Mouse (Mus musculus) heart, embryonic 14.5 days (tissue): ENCODE results near the gene Asb6. TPM values are rescaled to one million over a fixed set of nuclear protein-coding genes. Genes with fewer than 3 reads are reported as not detected.

Experiments used
- ATAC-seq: fragments of 200-750 bp; cut with Nextera tagmentation; 2 replicates; pipeline ENCODE4 v1.8.0; 2017; ENCODE audit warnings: low read depth, moderate TSS enrichment; ENCODE audit not compliant: insufficient number of reproducible peaks, insufficient read depth, low FRiP score
- H3K27ac ChIP-seq, 2 experiments: fragments of 200-500 bp in 1 of 2; fragments of 300-500 bp in 1 of 2; sonication (generic) in 1 of 2; replicated peaks in 1 of 2; 2 replicates each; pipeline ENCODE4 v1.5.1; 2012 to 2014; ENCODE audit warnings: low read depth in 2 of 2, low read length in 2 of 2, control low read depth in 1 of 2, mild to moderate bottlenecking in 1 of 2, mixed read lengths in 1 of 2; ENCODE audit not compliant: control insufficient read depth in 1 of 2, insufficient read depth in 1 of 2
- H3K27me3 ChIP-seq: fragments of 300-500 bp; sonication (generic); 2 replicates; pipeline ENCODE4 v1.6.1; 2014; ENCODE audit warnings: mild to moderate bottlenecking, low read length, control low read depth; ENCODE audit not compliant: control insufficient read depth, insufficient read depth
- H3K36me3 ChIP-seq: fragments of 300-500 bp; sonication (generic); 2 replicates; pipeline ENCODE4 v1.6.1; 2014; ENCODE audit warnings: mild to moderate bottlenecking, control low read depth, low read length, mixed read lengths; ENCODE audit not compliant: control insufficient read depth, insufficient read depth
- H3K4me1 ChIP-seq, 2 experiments: fragments of 200-500 bp in 1 of 2; fragments of 300-500 bp in 1 of 2; sonication (generic) in 1 of 2; 2 replicates each; pipeline ENCODE4 v1.6.1; 2012 to 2014; ENCODE audit warnings: low read length in 2 of 2, control low read depth in 1 of 2, mixed read lengths in 1 of 2; ENCODE audit not compliant: control insufficient read depth in 2 of 2, insufficient read depth in 2 of 2
- H3K4me2 ChIP-seq: fragments of 300-500 bp; sonication (generic); 2 replicates; pipeline ENCODE4 v1.6.1; 2014; ENCODE audit warnings: mild to moderate bottlenecking, low read length
- H3K4me3 ChIP-seq, 2 experiments: fragments of 200-500 bp in 1 of 2; fragments of 300-500 bp in 1 of 2; sonication (generic) in 1 of 2; 2 replicates each; pipeline ENCODE4 v1.5.1; 2012 to 2014; ENCODE audit warnings: low read length in 2 of 2, mild to moderate bottlenecking in 2 of 2, control low read depth in 1 of 2, low read depth in 1 of 2, moderate library complexity in 1 of 2; ENCODE audit not compliant: control insufficient read depth in 1 of 2, insufficient read depth in 1 of 2
- H3K9ac ChIP-seq: fragments of 300-500 bp; sonication (generic); 2 replicates; pipeline ENCODE4 v1.6.1; 2014; ENCODE audit warnings: mild to moderate bottlenecking, low read length
- H3K9me3 ChIP-seq: fragments of 300-500 bp; sonication (generic); 2 replicates; pipeline ENCODE4 v1.6.1; 2016; ENCODE audit warnings: low read length, control low read depth; ENCODE audit not compliant: control insufficient read depth
- WGBS: fragments of 180-500 bp; shearing (Covaris S2); extraction: QIAGEN DNeasy Blood & Tissue Kit; methylation state at CpG from one replicate; pipeline ENCODE4 v1.1.7; 2014; 5-methylcytosine and 5-hydroxymethylcytosine counted together
- polyA plus RNA-seq: library from polyadenylated mRNA; unstranded; fragments of >200 nt; fragmentation: Nextera tagmentation; extraction: Ambion mirVana; gene quantifications from 2 replicates; pipeline ENCODE4 v1.2.1, GENCODE M21; 2014

Gene Asb6
- polyA plus RNA-seq, 1 experiment from 2014 or later: 16.7 TPM

- Histone ChIP-seq H3K27me3 (peaks cover 25% of the 10 kb centered on the region), H3K4me1 (peaks cover 12 to 15% of the 10 kb centered on the region in 2 experiments), H3K4me2 (peak overlapping the region; percentile 35), H3K9ac (peak overlapping the region; percentile 39; the same call in 1 of the 2 replicates), H3K4me3 (no peak overlapping the region), H3K9me3 (no peaks in the 10 kb centered on the region), H3K27ac (peak overlapping the region in 1 of 2 experiments; percentile 3; a peak in 1 of 4 replicates), H3K36me3 (no peaks in the 10 kb centered on the region)
- 10% methylated on average over 11 of the region's 11 CpGs for WGBS
- peak; percentile 44; the same call in 1 of the 2 replicates for ATAC-seq
These were observed 33.8 kb downstream of the Asb6 start for GRCm38 (mm10) chr2:30796382-30796781.

- WGBS: 79% methylated on average over 5 of the region's 5 CpGs
- H3K4me1 ChIP-seq: peaks cover 12% of the 10 kb centered on the region in 2 experiments
- H3K27me3 ChIP-seq: peaks cover 23% of the 10 kb centered on the region
- H3K27ac ChIP-seq: peak overlapping the region in 1 of 2 experiments; percentile 3; a peak in 1 of 4 replicates
- H3K4me3 ChIP-seq: no peak overlapping the region
- no peaks in the 10 kb centered on the region for H3K9me3 ChIP-seq
- no peak for ATAC-seq
- H3K36me3 ChIP-seq: no peaks in the 10 kb centered on the region
- H3K4me2 ChIP-seq: peak overlapping the region; percentile 35
- H3K9ac ChIP-seq: no peak overlapping the region
These were observed 34.3 kb downstream of the Asb6 start for GRCm38 (mm10) chr2:30795889-30796275.

- WGBS: 81% methylated on average over 7 of the region's 7 CpGs
- peak overlapping the region; percentile 68 for H3K4me2 ChIP-seq
- no peak overlapping the region for H3K27ac ChIP-seq
- H3K4me1 ChIP-seq: peaks cover 12% of the 10 kb centered on the region in 2 experiments
- H3K9ac ChIP-seq: 0 out of 2 replicates have a peak overlapping the region, but pooled peaks have one; percentile 0
- peaks cover 18% of the 10 kb centered on the region for H3K27me3 ChIP-seq
- peak overlapping the region in 1 of 2 experiments; percentile 40; a peak in 1 of 4 replicates for H3K4me3 ChIP-seq
- ATAC-seq: no peak
- no peaks in the 10 kb centered on the region for H3K36me3 ChIP-seq
- H3K9me3 ChIP-seq: no peaks in the 10 kb centered on the region
These were observed 34.8 kb downstream of the Asb6 start for GRCm38 (mm10) chr2:30795271-30795888.

GRCm38 (mm10) chr2:30794179-30795108 is 35.7 kb downstream of the Asb6 start:
- Histone ChIP-seq H3K4me1 (peaks cover 12% of the 10 kb centered on the region in 2 experiments), H3K27me3 (peaks cover 10% of the 10 kb centered on the region; the same call in 1 of the 2 replicates), H3K9me3 (no peaks in the 10 kb centered on the region), H3K36me3 (no peaks in the 10 kb centered on the region), H3K9ac (peak overlapping the region; percentile 69), H3K4me3 (peak overlapping the region; percentile 40 to 46), H3K27ac (peak overlapping the region; percentile 32 to 64; a peak in 3 of 4 replicates), H3K4me2 (peak overlapping the region; percentile 68)
- WGBS: 5% methylated on average over 48 of the region's 48 CpGs
- peak; percentile 54 for ATAC-seq

GRCm38 (mm10) chr2:30792061-30792460 is 38.1 kb downstream of the Asb6 start:
- H3K27me3 ChIP-seq: no peaks in the 10 kb centered on the region
- WGBS: 83% methylated on average over 7 of the region's 7 CpGs
- no peak overlapping the region for H3K4me3 ChIP-seq
- peaks cover 12% of the 10 kb centered on the region in 2 experiments for H3K4me1 ChIP-seq
- H3K4me2 ChIP-seq: no peak overlapping the region
- H3K36me3 ChIP-seq: no peaks in the 10 kb centered on the region
- no peak for ATAC-seq
- no peaks in the 10 kb centered on the region for H3K9me3 ChIP-seq
- no peak overlapping the region for H3K9ac ChIP-seq
- no peak overlapping the region for H3K27ac ChIP-seq

- Histone ChIP-seq H3K4me2 (no peak overlapping the region), H3K36me3 (no peaks in the 10 kb centered on the region), H3K27me3 (no peaks in the 10 kb centered on the region), H3K27ac (no peak overlapping the region), H3K9me3 (no peaks in the 10 kb centered on the region), H3K4me3 (no peak overlapping the region), H3K9ac (no peak overlapping the region), H3K4me1 (peaks cover 11 to 18% of the 10 kb centered on the region in 2 experiments)
- no peak for ATAC-seq
- WGBS: 56% methylated on average over 4 of the region's 4 CpGs
These were observed 42.7 kb downstream of the Asb6 start for GRCm38 (mm10) chr2:30787466-30787865.

- H3K9ac ChIP-seq: peak overlapping the region; percentile 75
- 8% methylated on average over 40 of the region's 40 CpGs for WGBS
These were observed 45.8 kb downstream of the Asb6 start for GRCm38 (mm10) chr2:30784078-30784994.

More at GRCm38 (mm10) chr2:30784078-30784994, 45.8 kb downstream of the Asb6 start:
- peak overlapping the region; percentile 58 to 77 for H3K27ac ChIP-seq
- H3K9me3 ChIP-seq: no peaks in the 10 kb centered on the region
- no peaks in the 10 kb centered on the region for H3K27me3 ChIP-seq
- peaks cover 12 to 23% of the 10 kb centered on the region in 2 experiments for H3K4me1 ChIP-seq
- no peaks in the 10 kb centered on the region for H3K36me3 ChIP-seq
- ATAC-seq: peak; percentile 49
- peak overlapping the region; percentile 78 for H3K4me2 ChIP-seq
- H3K4me3 ChIP-seq: peak overlapping the region; percentile 36 to 37
